Mouse (Mus musculus) colon, adult 2 months (tissue): ENCODE results near the gene Zkscan8. TPM values are rescaled to one million over a fixed set of nuclear protein-coding genes. Genes with fewer than 3 reads are reported as not detected.

Experiments used
- polyA plus RNA-seq: library from polyadenylated mRNA; depleted of rRNA; stranded (reverse); fragments of >200 nt; gene quantifications from 2 replicates; pipeline ENCODE4 v1.2.3, GENCODE M21; 2012; rRNA removed

The Zkscan8 gene
- polyA plus RNA-seq, result 0.98 and 1.7 TPM in 2 replicates

GRCm38 (mm10) chr13:21530781-21531201, at the start of gene Zkscan8:
TSS of gene Zkscan8 (minus strand) at chr13:21531120.

DNA sequence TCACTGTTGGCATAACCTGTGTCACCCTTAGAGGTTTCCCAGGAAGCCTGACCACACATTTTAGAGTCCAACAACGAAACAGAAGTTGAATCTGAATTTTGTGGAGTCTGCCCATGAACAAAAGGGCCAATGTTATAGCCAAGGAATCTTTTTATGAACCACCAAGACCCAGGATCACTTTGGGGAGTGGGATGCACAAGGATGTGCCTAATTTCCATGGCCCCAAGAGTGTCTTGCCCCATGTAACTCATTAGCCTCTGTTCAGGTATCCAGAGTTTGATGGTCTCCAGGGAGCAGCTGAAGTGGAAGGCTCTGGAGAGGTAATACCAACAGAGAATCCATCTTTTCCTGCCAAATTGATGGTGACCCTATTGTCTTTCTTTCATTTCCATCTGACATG, 28.9 kb upstream of the Zkscan8 start, which contains the start of gene Olfr1535:
Gene Olfr1535 (minus strand): TSS at position 101 of the 400 bp plus-strand sequence.

GRCm38 (mm10) chr13:21542708-21543107, 11.8 kb upstream of the Zkscan8 start, which contains the start of gene Olfr1366:
TSS of gene Olfr1366 (minus strand) at chr13:21542808.

GRCm38 (mm10) chr13:21501182-21501581, 29.7 kb downstream of the Zkscan8 start, which contains the start of gene Gm11273:
TSS of gene Gm11273 (minus strand) at chr13:21501418.

GRCm38 (mm10) chr13:21495080-21495479, 35.8 kb downstream of the Zkscan8 start, which contains the start of gene AK157302:
TSS of gene AK157302 (plus strand) at chr13:21495223.

GRCm38 (mm10) chr13:21478759-21479670, 51.9 kb downstream of the Zkscan8 start, which contains the start of the genes Zkscan4 and Gm10065:
TSS of gene Zkscan4 (plus strand) at chr13:21478907.
TSS of gene Gm10065 (minus strand) at chr13:21479441.

GRCm38 (mm10) chr13:21468061-21469019, 62.6 kb downstream of the Zkscan8 start, which contains the start of gene Nkapl:
TSS of gene Nkapl (minus strand) at chr13:21468509.

Other genes with a start within 250 kb of the Zkscan8 start
- gene Gpx5, start 238.4 kb downstream of the Zkscan8 start, polyA plus RNA-seq, result not detected in 2 replicates
- gene Gpx6, start 219.0 kb downstream of the Zkscan8 start, polyA plus RNA-seq, result not detected in 2 replicates
- gene Olfr1367, start 184.2 kb downstream of the Zkscan8 start, polyA plus RNA-seq, result not detected in 2 replicates
- 0.37 and 0.41 TPM in 2 replicates for gene Zscan12, start 168.3 kb downstream of the Zkscan8 start, polyA plus RNA-seq
- 17.4 and 19.1 TPM in 2 replicates for gene Zkscan3, start 128.4 kb downstream of the Zkscan8 start, polyA plus RNA-seq
- 0.19 and 0.25 TPM in 2 replicates for gene Pgbd1, start 90.1 kb downstream of the Zkscan8 start, polyA plus RNA-seq
- 5.5 and 6.3 TPM in 2 replicates for gene Zscan26, start 77.4 kb downstream of the Zkscan8 start, polyA plus RNA-seq
- 0.24 and 0.31 TPM in 2 replicates for gene Nkapl, start 62.6 kb downstream of the Zkscan8 start, polyA plus RNA-seq
- gene Zkscan4, start 52.2 kb downstream of the Zkscan8 start, polyA plus RNA-seq, result 0.27 and 0.69 TPM in 2 replicates
- not detected in 2 replicates for gene Gm10065, start 51.7 kb downstream of the Zkscan8 start, polyA plus RNA-seq
- 0.09 and 0.13 TPM in 2 replicates for gene AK157302, start 35.9 kb downstream of the Zkscan8 start, polyA plus RNA-seq
- gene Gm11273, start 29.7 kb downstream of the Zkscan8 start, polyA plus RNA-seq, result 18.9 and 28.5 TPM in 2 replicates
- gene Olfr1366, start 11.7 kb upstream of the Zkscan8 start, polyA plus RNA-seq, result not detected in 2 replicates
- gene Olfr1535, start 28.8 kb upstream of the Zkscan8 start, polyA plus RNA-seq, result not detected in 2 replicates
- not detected in 2 replicates for gene Olfr1364, start 50.6 kb upstream of the Zkscan8 start, polyA plus RNA-seq
- gene Olfr1362, start 82.9 kb upstream of the Zkscan8 start, polyA plus RNA-seq, result not detected in 2 replicates
- gene Olfr11, start 111.4 kb upstream of the Zkscan8 start, polyA plus RNA-seq, result not detected in 2 replicates
- not detected in 2 replicates for gene Olfr1361, start 132.3 kb upstream of the Zkscan8 start, polyA plus RNA-seq
- not detected in 2 replicates for gene Olfr1360, start 146.3 kb upstream of the Zkscan8 start, polyA plus RNA-seq
- not detected in 2 replicates for gene Olfr1359, start 167.0 kb upstream of the Zkscan8 start, polyA plus RNA-seq
- 11.8 and 13.4 TPM in 2 replicates for gene Hist1h2bl, start 185.0 kb upstream of the Zkscan8 start, polyA plus RNA-seq
- 41.0 and 55.3 TPM in 2 replicates for gene Hist1h2ai, start 185.3 kb upstream of the Zkscan8 start, polyA plus RNA-seq
- gene Hist1h3h, start 186.5 kb upstream of the Zkscan8 start, polyA plus RNA-seq, result 40.1 and 49.5 TPM in 2 replicates
- gene Hist1h2bm, start 190.9 kb upstream of the Zkscan8 start, polyA plus RNA-seq, result 4.6 and 5.2 TPM in 2 replicates
- gene Hist1h4j, start 203.9 kb upstream of the Zkscan8 start, polyA plus RNA-seq, result 5.3 and 7.1 TPM in 2 replicates
- 39.5 and 42.9 TPM in 2 replicates for gene Hist1h4k, start 219.4 kb upstream of the Zkscan8 start, polyA plus RNA-seq
- gene Hist1h2ak, start 222.7 kb upstream of the Zkscan8 start, polyA plus RNA-seq, result 30.4 and 31.0 TPM in 2 replicates
- gene Hist1h2bn, start 223.0 kb upstream of the Zkscan8 start, polyA plus RNA-seq, result 12.9 and 14.9 TPM in 2 replicates
- 1.4 and 1.5 TPM in 2 replicates for gene Hist1h1b, start 249.5 kb upstream of the Zkscan8 start, polyA plus RNA-seq